Mouse (Mus musculus) inflammation-experienced regulatory T-cells, adult 6 months (primary cell): ENCODE measurements around the gene Tenm1. TPM values are rescaled to one million over a fixed set of nuclear protein-coding genes. Genes with fewer than 3 reads are reported as not detected.
A peak's percentile ranks its signal among the peaks of the same experiment; 100 is the strongest.

ENCODE experiments used
- ATAC-seq: one replicate; pipeline ENCODE4 v1.8.0; 2017
- polyA plus RNA-seq, 3 experiments: library from polyadenylated mRNA; unstranded; fragments of 100-300 nt; shearing (Covaris generic); gene quantifications; one replicate each; pipeline ENCODE4 v1.2.1; 2017

Tenm1 gene
- polyA plus RNA-seq, 3 experiments from 2014 or later = 0.05 to 0.15 (median 0.12) TPM

GRCm38 (mm10) chrX:42718078-42718785 is 710.7 kb downstream of the Tenm1 start:
- no peak for ATAC-seq

GRCm38 (mm10) chrX:42700291-42700690 is 728.6 kb downstream of the Tenm1 start:
- no peak for ATAC-seq

DNA sequence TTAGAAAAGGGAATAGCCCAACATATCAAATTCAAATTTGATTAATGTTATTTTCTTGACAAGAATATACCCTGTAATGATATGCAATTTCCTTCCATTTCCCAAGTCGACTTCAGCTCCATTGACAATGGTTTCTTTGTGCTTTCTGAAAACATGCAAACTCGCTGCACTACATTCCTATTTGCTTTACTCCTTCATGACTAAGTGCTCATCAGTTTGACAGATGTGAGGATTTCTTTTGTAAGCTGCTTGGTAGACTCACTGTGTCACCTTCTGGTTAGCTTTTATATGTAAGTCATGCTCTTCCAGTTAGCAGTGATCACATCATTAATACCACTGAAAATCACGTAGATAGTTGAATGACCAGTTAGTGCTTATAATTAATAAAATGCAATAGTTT is 781.8 kb downstream of the Tenm1 start:
- no peak for ATAC-seq

DNA sequence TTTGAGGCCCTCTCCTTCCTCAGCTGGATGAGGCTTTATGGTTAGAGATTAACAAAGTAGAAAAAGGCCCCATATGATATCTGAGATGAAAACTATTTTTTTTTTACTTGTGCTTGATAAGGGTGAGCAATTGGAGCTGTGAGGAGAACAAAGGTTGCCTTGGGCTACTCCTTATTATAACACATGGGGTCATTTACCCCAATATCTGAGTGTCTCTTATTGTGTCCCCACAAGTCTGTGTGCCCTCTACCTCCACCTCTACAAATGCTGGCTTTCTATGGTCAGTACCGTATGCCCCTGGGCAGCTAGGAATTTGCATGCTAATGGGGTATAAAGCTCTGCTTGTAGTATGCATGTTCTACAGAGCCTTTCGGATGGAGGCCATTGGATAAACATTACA is 848.4 kb downstream of the Tenm1 start:
- ATAC-seq = no peak

- ATAC-seq = no peak
Observed at GRCm38 (mm10) chrX:42558683-42559082, 870.2 kb downstream of the Tenm1 start.

GRCm38 (mm10) chrX:42557284-42557683 is 871.6 kb downstream of the Tenm1 start:
- ATAC-seq = peak; percentile 82

DNA sequence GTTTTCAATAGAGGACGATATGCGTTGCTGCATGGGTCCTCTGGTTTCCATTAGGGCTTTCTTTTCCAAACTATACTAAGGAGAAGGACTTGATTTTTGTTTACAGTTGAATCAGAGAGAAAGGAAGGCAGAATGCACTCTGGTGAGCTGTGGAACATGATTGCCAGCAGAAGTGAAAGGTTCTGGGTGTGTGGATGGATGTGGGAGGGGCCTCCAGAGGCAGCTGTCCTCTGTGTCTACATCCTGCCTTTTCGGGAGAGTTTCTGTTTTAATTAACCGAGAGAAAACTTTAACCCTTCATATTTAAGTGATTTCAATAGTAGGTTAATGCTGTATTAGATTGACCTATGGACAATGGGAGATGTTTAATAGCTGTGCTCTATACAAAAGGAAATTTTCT is 880.4 kb downstream of the Tenm1 start:
- ATAC-seq = peak; percentile 60

GRCm38 (mm10) chrX:42545076-42545475 is 883.9 kb downstream of the Tenm1 start:
- ATAC-seq = no peak

DNA sequence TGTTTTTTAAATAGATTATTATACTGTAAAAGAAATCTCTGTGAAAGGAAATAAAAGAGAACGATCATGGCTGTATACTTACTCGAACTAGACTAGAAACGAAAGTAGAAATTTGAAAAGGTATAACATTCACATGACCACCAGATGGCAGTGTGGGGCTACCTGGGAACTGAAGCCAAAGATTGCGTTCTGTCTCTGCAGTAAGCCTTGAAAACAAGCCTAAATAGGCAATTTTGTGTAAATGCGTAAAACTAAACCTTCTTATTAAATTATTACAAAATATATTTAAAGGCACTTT is 888.2 kb downstream of the Tenm1 start:
- ATAC-seq = peak; percentile 92

GRCm38 (mm10) chrX:42540030-42540755 is 888.7 kb downstream of the Tenm1 start:
- peak; percentile 27 for ATAC-seq

GRCm38 (mm10) chrX:42530703-42531102 is 898.2 kb downstream of the Tenm1 start:
- no peak for ATAC-seq

GRCm38 (mm10) chrX:42522868-42523267 is 906.1 kb downstream of the Tenm1 start:
- no peak for ATAC-seq

DNA sequence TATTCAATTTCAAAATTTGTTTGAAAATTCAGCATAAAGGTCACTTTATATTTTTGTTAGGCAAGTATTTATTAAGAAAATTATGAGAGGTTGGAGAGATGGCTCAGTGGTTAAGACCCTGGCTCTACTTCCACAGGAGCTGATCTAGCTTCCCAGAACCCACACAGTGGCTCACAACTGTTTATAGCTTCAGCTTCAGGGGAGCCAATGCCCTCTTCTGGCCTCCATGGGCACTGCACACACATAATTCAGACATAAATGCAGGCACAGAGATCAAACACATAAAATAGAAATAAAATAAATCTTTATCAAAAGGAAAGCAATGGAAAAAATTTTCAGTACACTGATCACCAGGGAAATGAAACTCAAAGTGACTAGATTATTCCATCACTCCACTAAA is 916.4 kb downstream of the Tenm1 start:
- ATAC-seq = no peak

- ATAC-seq = peak; percentile 57
Observed at GRCm38 (mm10) chrX:42511105-42511504, 917.8 kb downstream of the Tenm1 start.

DNA sequence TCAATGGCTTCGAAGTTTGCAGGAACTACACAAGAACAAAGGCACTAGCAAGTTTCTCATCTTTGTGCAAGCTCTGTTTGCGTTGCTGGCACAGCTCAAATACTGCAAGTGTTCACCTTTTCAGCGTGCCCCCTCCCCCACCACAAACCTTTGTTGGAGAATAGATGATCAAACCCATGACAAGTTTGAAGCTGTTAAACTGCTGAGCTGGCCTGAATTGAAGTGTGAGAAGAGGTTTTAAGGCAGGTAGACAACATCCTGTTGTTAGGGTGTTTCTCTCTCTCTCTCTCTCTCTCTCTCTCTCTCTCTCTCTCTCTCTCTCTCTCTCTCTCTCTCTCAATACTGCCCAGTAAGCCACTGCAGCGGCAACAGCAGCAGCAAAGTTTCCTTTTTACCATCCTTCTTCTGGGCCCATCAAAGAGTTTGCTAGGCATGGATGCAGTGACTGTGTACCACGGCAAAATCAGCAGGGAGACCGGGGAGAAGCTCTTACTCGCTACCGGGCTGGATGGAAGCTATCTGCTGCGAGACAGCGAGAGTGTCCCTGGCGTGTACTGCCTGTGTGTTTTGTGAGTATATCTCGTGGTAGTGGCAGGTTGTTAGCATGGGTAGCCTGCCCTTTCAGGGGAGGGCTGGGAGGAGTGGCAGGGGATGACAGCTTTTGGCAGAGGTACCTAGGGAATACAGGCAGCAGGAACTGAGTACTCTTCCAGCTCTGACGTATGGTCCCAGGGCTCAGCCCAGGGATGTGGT is 926.5 kb downstream of the Tenm1 start, which contains the start of gene Sh2d1a:
Gene Sh2d1a (plus strand): TSS at position 163 of the 753 bp plus-strand sequence.
- ATAC-seq = peak; percentile 75

GRCm38 (mm10) chrX:42500538-42500937 is 928.4 kb downstream of the Tenm1 start:
- ATAC-seq = no peak

DNA sequence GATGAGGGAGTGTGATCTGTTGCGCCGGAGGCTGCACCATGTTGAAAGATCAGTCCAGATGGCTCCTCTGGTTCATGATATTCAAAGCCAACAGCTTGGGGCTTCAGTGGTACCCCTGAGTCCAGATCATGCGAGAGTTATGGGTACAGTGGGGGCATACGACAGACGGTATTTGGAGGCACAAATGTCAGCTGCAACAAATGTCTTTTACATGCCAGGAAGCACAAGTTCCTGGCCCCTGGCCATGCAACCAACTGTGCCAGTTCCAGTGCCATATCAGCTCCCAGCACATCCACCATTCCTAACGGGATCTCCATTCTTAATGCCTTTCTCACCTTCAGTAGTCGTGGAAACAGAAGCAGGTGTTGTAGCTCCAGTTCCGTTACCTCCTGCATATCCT is 938.6 kb downstream of the Tenm1 start:
- ATAC-seq = no peak

GRCm38 (mm10) chrX:42489446-42489845 is 939.5 kb downstream of the Tenm1 start, which contains the start of gene Tex13c2:
Gene Tex13c2 (plus strand): TSS chrX:42489691.
- no peak for ATAC-seq

Other genes with a start within 250 kb of the Tenm1 start
- not detected for gene Tex13c1, start 162.0 kb upstream of the Tenm1 start, polyA plus RNA-seq